Mouse (Mus musculus) liver, adult 2 months (tissue): ENCODE measurements at regions not wholly inside any gene's neighbourhood (a gene's known extent, or its start where the extent isn't known, plus 50 kb on each side); places are given as distances from the start of the nearest gene placed in this dataset.

Experiments used
- CTCF ChIP-seq: fragments of 200-500 bp; IDR thresholded peaks from 2 replicates; pipeline ENCODE4 v1.5.1; 2011; ENCODE audit warnings: low read depth, low read length, control low read depth
- POLR2A ChIP-seq: fragments of 200-500 bp; IDR thresholded peaks from 2 replicates; pipeline ENCODE4 v1.6.1; 2011; ENCODE audit warnings: low read length, control low read depth; ENCODE audit not compliant: insufficient read depth; ENCODE audit errors: extremely low read depth

DNA sequence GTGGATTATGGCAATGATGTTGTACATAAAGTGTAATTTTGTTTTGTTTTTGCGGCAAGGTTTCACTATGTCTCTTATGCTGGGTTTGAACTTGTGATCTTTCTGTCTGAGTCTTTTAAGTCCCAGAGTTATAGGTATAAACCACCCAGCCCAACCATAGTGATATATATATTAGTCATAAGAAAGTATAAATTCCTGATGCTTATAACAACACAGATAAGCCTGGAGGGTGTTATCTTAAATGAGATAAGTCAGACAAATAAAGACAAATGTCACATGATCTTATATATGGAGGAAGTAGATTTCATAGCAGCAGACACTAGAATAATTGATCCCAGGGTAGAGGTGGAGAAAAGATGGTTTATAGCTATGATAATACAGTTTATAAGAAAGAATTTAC lies 89.7 kb upstream of the Hao2 start:
- TF ChIP-seq CTCF (no peak), POLR2A (no peak)
